Mouse (Mus musculus) forebrain, postnatal 0 days (tissue): ENCODE measurements around the gene 1700010B08Rik. TPM values are rescaled to one million over a fixed set of nuclear protein-coding genes. Genes with fewer than 3 reads are reported as not detected.
A peak's percentile ranks its signal among the peaks of the same experiment; 100 is the strongest.
"Not testable (repeated sequence)": the region's sequence is repeated elsewhere in the genome, so short reads cannot be mapped to it uniquely, and the experiment has no call there.

Experiments
- ATAC-seq: fragments of 200-750 bp; cut with Nextera tagmentation; 2 replicates; pipeline ENCODE4 v1.8.0; 2017; ENCODE audit warnings: mild to moderate bottlenecking, moderate library complexity
- DNase-seq: peaks from one replicate; pipeline ENCODE4 v3.0.0-alpha.2; 2015
- H3K27ac ChIP-seq: fragments of 300-500 bp; sonication (generic); 2 replicates; pipeline ENCODE4 v1.5.1; 2014; ENCODE audit warnings: low read depth, mild to moderate bottlenecking, antibody characterized with exemption, low read length, moderate library complexity, mixed read lengths
- H3K27me3 ChIP-seq: fragments of 300-500 bp; sonication (generic); 2 replicates; pipeline ENCODE4 v1.6.1; 2014; ENCODE audit warnings: mild to moderate bottlenecking, low read length, mixed read lengths; ENCODE audit not compliant: insufficient read depth
- H3K36me3 ChIP-seq: fragments of 300-500 bp; sonication (generic); 2 replicates; pipeline ENCODE4 v1.6.1; 2014; ENCODE audit warnings: mild to moderate bottlenecking, moderate library complexity; ENCODE audit not compliant: insufficient read depth
- H3K4me1 ChIP-seq: fragments of 300-500 bp; sonication (generic); 2 replicates; pipeline ENCODE4 v1.6.1; 2014; ENCODE audit warnings: antibody characterized with exemption; ENCODE audit not compliant: insufficient read depth
- H3K4me2 ChIP-seq: fragments of 300-500 bp; sonication (generic); 2 replicates; pipeline ENCODE4 v1.6.1; 2014; ENCODE audit warnings: low read depth, mild to moderate bottlenecking, moderate library complexity
- H3K4me3 ChIP-seq: fragments of 300-500 bp; sonication (generic); 2 replicates; pipeline ENCODE4 v1.5.1; 2014; ENCODE audit warnings: low read depth, low read length, mixed read lengths
- H3K9ac ChIP-seq: fragments of 300-500 bp; sonication (generic); 2 replicates; pipeline ENCODE4 v1.6.1; 2014; ENCODE audit warnings: mild to moderate bottlenecking
- H3K9me3 ChIP-seq: fragments of 300-500 bp; sonication (generic); 2 replicates; pipeline ENCODE4 v1.6.1; 2016; ENCODE audit warnings: low read length
- CTCF ChIP-seq: sonication (generic); IDR thresholded peaks from 2 replicates; pipeline ENCODE4 v1.5.1; 2016; ENCODE audit warnings: antibody characterized with exemption, control low read depth, low read depth
- WGBS: fragments of 180-500 bp; shearing (Covaris S2); extraction: QIAGEN DNeasy Blood & Tissue Kit; methylation state at CpG from one replicate; pipeline ENCODE4 v1.1.7; 2014; 5-methylcytosine and 5-hydroxymethylcytosine counted together
- polyA plus RNA-seq: library from polyadenylated mRNA; unstranded; fragments of >200 nt; fragmentation: Nextera tagmentation; extraction: Ambion mirVana; gene quantifications from 2 replicates; pipeline ENCODE4 v1.2.1, GENCODE M21; 2015
- total RNA-seq: library from RNA; depleted of rRNA; stranded (reverse); fragments of >200 nt; gene quantifications from 2 replicates; pipeline ENCODE4 v1.2.3, GENCODE M21; 2014; rRNA removed

Gene 1700010B08Rik
- total RNA-seq (not detected in 2 replicates), polyA plus RNA-seq (not detected in 2 replicates)

- ATAC-seq, H3K4me1 ChIP-seq, H3K9ac ChIP-seq, H3K4me2 ChIP-seq, H3K36me3 ChIP-seq, H3K9me3 ChIP-seq, DNase-seq, H3K27me3 ChIP-seq, H3K4me3 ChIP-seq, H3K27ac ChIP-seq: not testable (repeated sequence)
- 93% methylated on average over 6 of the region's 7 CpGs for WGBS
These were observed at the start of gene 1700010B08Rik for GRCm38 (mm10) chr2:173719115-173719514. Gene 1700010B08Rik (plus strand): TSS chr2:173719415.

GRCm38 (mm10) chr2:173672328-173672896 is 46.8 kb upstream of the 1700010B08Rik start:
- no peak for DNase-seq
- H3K36me3 ChIP-seq, result 0 out of 2 replicates have a peak, but pooled peaks cover 3% of the 10 kb centered on the region
- H3K9me3 ChIP-seq, result no peaks in the 10 kb centered on the region
- peak; percentile 36; the same call in 1 of the 2 replicates for ATAC-seq
- peaks cover 6% of the 10 kb centered on the region; the same call in 1 of the 2 replicates for H3K4me1 ChIP-seq
- no peaks in the 10 kb centered on the region for H3K27me3 ChIP-seq
- no peak overlapping the region for H3K27ac ChIP-seq
- H3K4me2 ChIP-seq, result no peak overlapping the region
- H3K9ac ChIP-seq, result no peak overlapping the region
- H3K4me3 ChIP-seq, result no peak overlapping the region
- TF ChIP-seq CTCF, result no peak
- 36% methylated on average over 2 of the region's 2 CpGs for WGBS

DNA sequence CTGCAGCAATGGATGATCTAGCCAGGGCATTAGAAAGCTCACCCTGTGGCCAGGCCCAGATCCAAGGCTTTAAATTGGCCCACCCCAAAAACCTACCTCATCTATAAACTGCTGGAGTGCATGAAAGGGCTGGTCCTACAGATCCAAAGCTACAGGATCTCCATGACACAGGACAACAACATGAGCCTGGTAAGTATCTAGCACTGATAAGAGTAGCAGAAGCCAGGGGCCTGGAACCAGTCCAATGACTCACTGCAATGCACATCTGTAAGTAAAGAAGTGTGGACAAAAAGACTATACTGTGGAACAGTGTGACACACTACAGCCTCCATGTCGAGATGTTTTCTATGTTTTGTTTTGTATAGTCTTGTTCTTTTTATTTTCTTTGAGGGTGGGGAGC is 45.7 kb upstream of the 1700010B08Rik start:
- no peak for TF ChIP-seq CTCF
- WGBS, result 80% methylated on average over 1 of the region's 1 CpGs
- H3K4me3 ChIP-seq, result no peak overlapping the region
- no peaks in the 10 kb centered on the region for H3K27me3 ChIP-seq
- H3K9me3 ChIP-seq, result no peaks in the 10 kb centered on the region
- H3K4me1 ChIP-seq, result peaks cover 6% of the 10 kb centered on the region; the same call in 1 of the 2 replicates
- H3K27ac ChIP-seq, result no peak overlapping the region
- H3K4me2 ChIP-seq, result no peak overlapping the region
- 0 out of 2 replicates have a peak, but pooled peaks cover 3% of the 10 kb centered on the region for H3K36me3 ChIP-seq
- DNase-seq (no peak), ATAC-seq (no peak)
- no peak overlapping the region for H3K9ac ChIP-seq

GRCm38 (mm10) chr2:173678593-173678992 is 40.6 kb upstream of the 1700010B08Rik start:
- Histone ChIP-seq H3K4me1 (no peaks in the 10 kb centered on the region), H3K27me3 (no peaks in the 10 kb centered on the region), H3K9ac (no peak overlapping the region), H3K4me2 (no peak overlapping the region), H3K4me3 (no peak overlapping the region), H3K36me3 (0 out of 2 replicates have a peak, but pooled peaks cover 5% of the 10 kb centered on the region), H3K9me3 (no peaks in the 10 kb centered on the region), H3K27ac (no peak overlapping the region)
- ATAC-seq (no peak), DNase-seq (no peak)
- WGBS, result 88% methylated on average over 2 of the region's 2 CpGs
- TF ChIP-seq CTCF, result no peak

DNA sequence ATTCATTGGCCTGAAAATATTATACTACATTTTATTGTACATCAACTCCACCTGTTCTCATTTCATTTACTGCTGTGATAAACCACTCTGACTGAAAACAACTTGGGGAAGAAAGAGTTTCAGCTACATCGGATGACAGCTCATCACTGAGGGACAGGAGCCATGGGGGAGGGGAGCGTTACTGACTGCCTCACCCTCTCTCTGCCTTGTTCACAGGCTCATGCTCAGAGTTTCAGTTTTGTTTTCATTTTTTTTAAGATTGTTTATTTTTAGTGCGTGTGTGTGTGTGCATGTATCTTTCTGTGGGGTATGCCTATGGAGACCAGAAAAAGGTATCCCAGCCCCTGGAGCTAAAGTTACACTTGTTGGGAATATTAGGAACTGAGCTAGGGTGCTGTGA is 40.0 kb upstream of the 1700010B08Rik start:
- no peak for TF ChIP-seq CTCF
- no peaks in the 10 kb centered on the region for H3K4me1 ChIP-seq
- H3K4me3 ChIP-seq, result no peak overlapping the region
- no peak overlapping the region for H3K27ac ChIP-seq
- ATAC-seq (no peak), DNase-seq (no peak)
- no peaks in the 10 kb centered on the region for H3K27me3 ChIP-seq
- H3K36me3 ChIP-seq, result 0 out of 2 replicates have a peak, but pooled peaks cover 5% of the 10 kb centered on the region
- H3K9me3 ChIP-seq, result no peaks in the 10 kb centered on the region
- WGBS, result 74% methylated on average over 3 of the region's 3 CpGs
- H3K9ac ChIP-seq, result no peak overlapping the region
- no peak overlapping the region for H3K4me2 ChIP-seq

DNA sequence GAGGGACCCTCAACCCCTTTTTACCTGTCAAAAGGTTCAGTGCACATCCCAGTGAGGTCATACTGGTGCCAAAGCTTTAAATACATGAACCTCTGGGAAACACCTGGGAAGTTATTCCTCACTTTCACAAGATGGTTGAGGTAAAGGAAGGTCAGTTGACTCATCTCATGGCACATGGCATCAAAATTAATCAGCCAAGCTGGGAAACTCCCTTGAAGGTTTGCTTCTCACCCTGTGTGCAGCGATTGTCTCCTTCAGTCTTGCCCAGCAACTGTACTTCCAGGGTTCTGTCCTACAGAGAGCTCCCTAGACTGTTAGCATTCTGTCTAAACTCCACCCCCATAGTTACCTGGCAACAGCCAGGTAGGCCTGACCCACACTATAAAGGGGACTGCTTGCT is 39.1 kb upstream of the 1700010B08Rik start:
- H3K36me3 ChIP-seq, result 0 out of 2 replicates have a peak, but pooled peaks cover 5% of the 10 kb centered on the region
- no peaks in the 10 kb centered on the region for H3K9me3 ChIP-seq
- ATAC-seq (no peak), DNase-seq (no peak)
- TF ChIP-seq CTCF, result no peak
- no peak overlapping the region for H3K27ac ChIP-seq
- no peak overlapping the region for H3K9ac ChIP-seq
- 72% methylated on average over 1 of the region's 1 CpGs for WGBS
- H3K27me3 ChIP-seq, result no peaks in the 10 kb centered on the region
- H3K4me3 ChIP-seq, result no peak overlapping the region
- H3K4me2 ChIP-seq, result no peak overlapping the region
- H3K4me1 ChIP-seq, result no peaks in the 10 kb centered on the region

GRCm38 (mm10) chr2:173682773-173683172 is 36.4 kb upstream of the 1700010B08Rik start:
- WGBS, result 62% methylated on average over 10 of the region's 10 CpGs
- no peak for TF ChIP-seq CTCF
- ATAC-seq, result no peak

More at GRCm38 (mm10) chr2:173682773-173683172, 36.4 kb upstream of the 1700010B08Rik start:
- Histone ChIP-seq H3K27ac (no peak overlapping the region), H3K9me3 (no peaks in the 10 kb centered on the region), H3K9ac (no peak overlapping the region), H3K27me3 (no peaks in the 10 kb centered on the region), H3K4me1 (no peaks in the 10 kb centered on the region), H3K4me2 (no peak overlapping the region), H3K4me3 (no peak overlapping the region), H3K36me3 (0 out of 2 replicates have a peak, but pooled peaks cover 5% of the 10 kb centered on the region)
- no peak for DNase-seq
